Mouse (Mus musculus) cortical plate, adult 2 months (tissue): Measurements from ENCODE around the gene H2-Eb1. TPM values are rescaled to one million over a fixed set of nuclear protein-coding genes. Genes with fewer than 3 reads are reported as not detected.

Experiments
- H3K27ac ChIP-seq: fragments of 200-500 bp; 2 replicates; pipeline ENCODE4 v1.5.1; 2012; ENCODE audit warnings: low read length, control low read depth, inconsistent platforms; ENCODE audit not compliant: insufficient read depth
- H3K4me1 ChIP-seq: fragments of 200-500 bp; 2 replicates; pipeline ENCODE4 v1.6.1; 2011; ENCODE audit warnings: low read length; ENCODE audit not compliant: control insufficient read depth, insufficient read depth
- H3K4me3 ChIP-seq: fragments of 200-500 bp; 2 replicates; pipeline ENCODE4 v1.5.1; 2011; ENCODE audit warnings: mild to moderate bottlenecking, low read length, control low read depth; ENCODE audit not compliant: insufficient read depth
- CTCF ChIP-seq: fragments of 200-500 bp; IDR thresholded peaks from 2 replicates; pipeline ENCODE4 v1.5.1; 2011; ENCODE audit warnings: mild to moderate bottlenecking, control low read depth, low read length; ENCODE audit not compliant: insufficient read depth; ENCODE audit errors: extremely low read depth
- POLR2A ChIP-seq: fragments of 200-500 bp; IDR thresholded peaks from 2 replicates; pipeline ENCODE4 v1.6.1; 2011; ENCODE audit warnings: mild to moderate bottlenecking, low read length, control low read depth; ENCODE audit not compliant: insufficient read depth; ENCODE audit errors: extremely low read depth
- polyA plus RNA-seq: library from polyadenylated mRNA; depleted of rRNA; stranded (reverse); fragments of >200 nt; gene quantifications from 2 replicates; pipeline ENCODE4 v1.2.3, GENCODE M21; 2012; rRNA removed

H2-Eb1 gene
- 3.2 and 3.3 TPM in 2 replicates for polyA plus RNA-seq

- no peak within 1 kb of the TSS for H3K4me3 ChIP-seq
- no peaks in the 10 kb centered on the region for H3K4me1 ChIP-seq
- H3K27ac ChIP-seq: no peak within 1 kb of the TSS
- TF ChIP-seq POLR2A: no peak
- TF ChIP-seq CTCF: no peak
Measured at GRCm38 (mm10) chr17:34305380-34306030, at the start of gene H2-Eb1. Gene H2-Eb1 (plus strand): TSS chr17:34305867.

DNA sequence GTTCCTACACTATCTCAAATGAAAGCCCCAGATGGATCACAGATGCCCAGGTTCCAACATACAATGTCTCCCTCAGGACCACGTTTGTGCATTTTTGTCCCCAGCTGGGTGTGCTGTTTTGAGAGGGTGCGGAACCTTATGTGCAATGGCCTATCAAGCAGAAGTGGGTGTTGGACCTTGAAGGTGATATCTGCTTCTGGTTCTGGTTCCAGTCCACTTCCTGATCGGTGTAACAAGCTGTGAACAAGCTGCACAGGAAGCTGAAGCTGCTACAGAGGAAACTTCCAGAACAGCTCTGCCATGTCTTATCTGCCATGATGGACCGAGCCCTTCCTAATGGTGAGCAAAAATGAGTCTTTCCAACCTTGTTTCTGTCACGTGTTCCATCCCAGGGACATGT, 49.2 kb upstream of the H2-Eb1 start:
- H3K4me3 ChIP-seq: no peak overlapping the region
- H3K27ac ChIP-seq: no peak overlapping the region
- no peaks in the 10 kb centered on the region for H3K4me1 ChIP-seq
- TF ChIP-seq CTCF (no peak), POLR2A (no peak)

DNA sequence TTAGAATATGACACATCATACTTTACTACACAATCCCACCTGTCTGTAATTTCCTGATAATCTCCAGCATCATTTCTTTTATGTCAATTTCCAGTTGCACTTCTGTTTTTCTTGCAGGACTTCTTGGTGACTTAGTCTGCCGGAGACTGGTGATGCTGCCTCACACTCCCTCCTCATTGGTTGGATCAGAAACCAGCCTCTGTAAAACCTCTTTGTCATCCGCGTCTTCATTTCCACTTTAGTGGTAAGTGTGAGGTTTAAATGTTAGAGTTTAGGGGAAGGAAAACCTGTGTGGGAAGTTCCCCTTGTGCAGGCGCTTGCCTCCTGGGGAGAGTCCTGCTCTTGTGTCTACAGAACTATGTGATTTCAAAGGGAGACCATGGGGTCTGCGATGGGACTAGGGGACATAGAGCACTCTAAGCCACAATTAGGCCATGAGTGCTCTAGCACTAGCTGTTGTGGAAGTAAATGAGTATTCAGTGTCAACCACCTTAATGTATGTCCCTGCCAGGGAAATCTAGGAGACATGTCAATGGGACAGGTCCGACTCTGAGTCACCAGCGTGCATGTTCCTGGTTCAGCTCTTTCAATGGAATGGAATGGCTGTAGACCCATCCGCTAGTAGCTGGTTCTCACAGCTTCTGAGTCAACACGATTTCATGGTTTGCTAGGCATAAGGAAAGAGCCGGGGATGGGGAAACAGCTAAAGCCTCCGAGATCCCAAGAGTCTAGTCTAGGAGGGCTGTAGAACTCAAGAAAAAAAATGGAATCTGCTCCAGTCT, 47.9 kb upstream of the H2-Eb1 start, which contains the start of gene H2-Ab1:
H2-Ab1 (plus strand) TSS at position 96 of the 782 bp plus-strand sequence.
- Histone ChIP-seq H3K4me1 (no peaks in the 10 kb centered on the region), H3K4me3 (no peak within 1 kb of the TSS), H3K27ac (no peak within 1 kb of the TSS)
- no peak for TF ChIP-seq CTCF
- TF ChIP-seq POLR2A: no peak

- no peaks in the 10 kb centered on the region; the same call in 1 of the 2 replicates for H3K4me1 ChIP-seq
- no peak overlapping the region for H3K27ac ChIP-seq
- no peak for TF ChIP-seq POLR2A
- TF ChIP-seq CTCF: no peak
- no peak overlapping the region for H3K4me3 ChIP-seq
Measured at GRCm38 (mm10) chr17:34260551-34260950, 45.1 kb upstream of the H2-Eb1 start.

GRCm38 (mm10) chr17:34261502-34261901, 44.2 kb upstream of the H2-Eb1 start:
- H3K27ac ChIP-seq: no peak overlapping the region
- H3K4me3 ChIP-seq: no peak overlapping the region
- no peaks in the 10 kb centered on the region; the same call in 1 of the 2 replicates for H3K4me1 ChIP-seq
- no peak for TF ChIP-seq POLR2A
- TF ChIP-seq CTCF: no peak

GRCm38 (mm10) chr17:34263068-34263467, 42.6 kb upstream of the H2-Eb1 start:
- H3K4me3 ChIP-seq: peak overlapping the region; percentile 27
- TF ChIP-seq CTCF: no peak
- TF ChIP-seq POLR2A: no peak
- H3K4me1 ChIP-seq: no peaks in the 10 kb centered on the region; the same call in 1 of the 2 replicates
- no peak overlapping the region for H3K27ac ChIP-seq

- no peak overlapping the region for H3K4me3 ChIP-seq
- no peak overlapping the region for H3K27ac ChIP-seq
- TF ChIP-seq POLR2A (no peak), CTCF (no peak)
- H3K4me1 ChIP-seq: no peaks in the 10 kb centered on the region; the same call in 1 of the 2 replicates
Measured at GRCm38 (mm10) chr17:34263811-34264371, 41.8 kb upstream of the H2-Eb1 start.

- peak overlapping the region; percentile 37 for H3K4me3 ChIP-seq
- no peaks in the 10 kb centered on the region; the same call in 1 of the 2 replicates for H3K4me1 ChIP-seq
- no peak overlapping the region for H3K27ac ChIP-seq
- no peak for TF ChIP-seq CTCF
- no peak for TF ChIP-seq POLR2A
Measured at GRCm38 (mm10) chr17:34264452-34265351, 41.0 kb upstream of the H2-Eb1 start.

- H3K27ac ChIP-seq: no peak overlapping the region
- TF ChIP-seq CTCF (no peak), POLR2A (no peak)
- H3K4me1 ChIP-seq: no peaks in the 10 kb centered on the region; the same call in 1 of the 2 replicates
- no peak overlapping the region for H3K4me3 ChIP-seq
Measured at GRCm38 (mm10) chr17:34268262-34268661, 37.4 kb upstream of the H2-Eb1 start.
